Mouse (Mus musculus) adrenal gland, adult 8-10 months (tissue): ENCODE results near the gene Catsperb. TPM values are rescaled to one million over a fixed set of nuclear protein-coding genes. Genes with fewer than 3 reads are reported as not detected.
A peak's percentile ranks its signal among the peaks of the same experiment; 100 is the strongest.
"Not testable (repeated sequence)": the region's sequence is repeated elsewhere in the genome, so short reads cannot be mapped to it uniquely, and the experiment has no call there.

ENCODE experiments used
- DNase-seq: peaks from one replicate; pipeline ENCODE4 v3.0.0; 2022
- microRNA-seq, 2 experiments: library from miRNA; unstranded; fragments of <30 nt; microRNA quantifications; one replicate each; pipeline ENCODE4 v1.2.0; 2022
- total RNA-seq, 4 experiments: library from RNA; stranded (reverse); gene quantifications; 2 replicates each; pipeline ENCODE4 v1.2.4; 2022

Catsperb gene
- not detected for total RNA-seq

- DNase-seq = not testable (repeated sequence)
Measured at GRCm38 (mm10) chr12:101404353-101404752, at the start of gene Catsperb. Catsperb (plus strand) TSS chr12:101404653.

DNA sequence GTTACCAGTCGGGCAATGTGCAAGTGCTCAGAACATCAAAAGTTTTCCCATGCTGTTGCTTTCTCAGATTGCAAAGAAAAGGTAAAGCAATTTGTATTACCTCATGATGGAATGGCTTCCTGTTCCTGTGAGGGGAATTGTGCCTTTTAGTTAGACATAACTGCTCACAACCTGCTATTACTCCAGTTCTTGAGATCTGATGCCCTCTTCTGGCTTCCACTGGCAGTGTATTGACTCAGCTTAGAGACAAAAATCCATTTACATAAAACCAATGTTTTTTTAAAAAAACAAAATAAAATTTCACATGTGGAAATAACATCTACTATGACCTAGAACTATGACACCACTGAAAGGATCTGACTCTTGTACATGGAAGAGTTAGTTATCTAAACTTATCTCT, 43.0 kb upstream of the Catsperb start:
- not testable (repeated sequence) for DNase-seq

GRCm38 (mm10) chr12:101381460-101381859, 23.0 kb upstream of the Catsperb start:
- not testable (repeated sequence) for DNase-seq

- DNase-seq = no peak
Measured at GRCm38 (mm10) chr12:101426131-101426530, 21.7 kb downstream of the Catsperb start.

DNA sequence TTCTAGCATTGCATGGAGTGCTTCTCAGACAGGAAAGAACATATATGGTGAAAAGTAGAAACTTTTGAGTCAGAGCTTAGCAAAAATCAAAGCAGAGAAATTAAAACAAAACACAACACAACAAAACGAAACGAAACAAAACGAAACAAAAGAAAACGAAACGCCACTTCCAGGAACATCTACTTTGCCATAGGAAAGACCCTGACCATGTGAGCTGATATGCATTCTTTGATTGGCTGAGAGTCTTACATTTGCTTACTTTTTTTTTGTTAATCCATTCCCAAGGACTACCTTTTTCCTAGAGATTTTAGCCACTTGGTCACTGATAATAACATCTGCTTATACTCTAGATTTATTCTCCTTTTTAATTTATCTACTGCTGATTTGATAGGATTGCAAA, 57.6 kb downstream of the Catsperb start:
- no peak for DNase-seq

DNA sequence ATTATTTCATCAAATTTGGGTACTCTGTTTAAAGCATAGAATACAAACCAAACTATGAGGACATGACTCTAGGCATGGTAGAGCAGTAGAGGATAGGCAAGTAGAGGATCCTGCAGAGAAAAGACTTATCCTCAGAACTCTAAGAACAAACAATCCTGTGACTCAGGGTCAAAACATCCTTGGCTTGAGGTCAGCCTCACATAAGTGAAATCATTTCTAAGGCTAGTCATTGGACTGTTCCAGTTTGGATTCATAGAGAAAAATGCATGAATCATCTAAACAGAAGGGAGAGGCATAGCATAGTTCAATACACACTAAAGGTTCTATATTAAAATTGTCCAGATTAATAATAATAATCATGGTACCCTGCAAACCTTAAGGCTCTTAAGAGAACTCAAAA, 79.1 kb downstream of the Catsperb start:
- no peak for DNase-seq

GRCm38 (mm10) chr12:101511326-101511725, 106.9 kb downstream of the Catsperb start:
- peak; percentile 62 for DNase-seq

DNA sequence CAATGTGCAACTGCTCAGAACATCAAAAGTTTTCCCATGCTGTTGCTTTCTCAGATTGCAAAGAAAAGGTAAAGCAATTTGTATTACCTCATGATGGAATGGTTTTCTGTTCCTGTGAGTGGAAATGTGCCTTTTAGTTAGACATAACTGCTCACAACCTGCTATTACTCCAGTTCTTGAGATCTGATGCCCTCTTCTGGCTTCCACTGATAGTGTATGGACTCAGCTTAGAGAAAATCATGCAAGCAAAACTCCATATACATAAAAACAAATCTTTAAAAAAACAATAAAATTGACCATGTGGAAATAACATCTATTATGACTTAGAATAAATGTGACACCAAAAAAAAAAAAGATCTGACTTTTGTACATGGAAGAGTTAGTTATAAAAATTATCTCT, 202.2 kb downstream of the Catsperb start:
- DNase-seq = not testable (repeated sequence)

GRCm38 (mm10) chr12:101633137-101633536, 228.7 kb downstream of the Catsperb start:
- no peak for DNase-seq

DNA sequence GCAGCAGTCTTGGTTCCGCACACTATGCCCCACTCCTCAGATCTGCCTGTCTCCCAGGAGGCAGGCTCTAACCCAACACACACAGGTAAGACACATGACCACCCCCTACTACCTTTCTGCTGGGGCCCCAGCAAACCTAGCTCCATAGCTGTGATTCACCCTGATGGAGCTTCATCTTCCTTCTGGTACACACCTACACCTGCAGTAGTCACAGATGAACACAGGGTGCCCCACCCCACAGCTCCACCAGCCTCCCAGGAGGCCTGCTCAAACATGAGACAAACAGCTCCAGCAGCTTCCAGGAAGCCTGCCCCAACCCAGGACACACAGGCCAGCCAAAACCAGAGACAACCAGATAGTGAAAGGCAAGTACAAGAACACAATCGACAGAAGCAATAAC, 263.0 kb downstream of the Catsperb start:
- DNase-seq = no peak

Small RNA genes within 50 kb of the gene (microRNA-seq; reads per million reads assigned to microRNA genes)
- 0 reads per million in 2 experiments for gene Gm24542
